Mouse (Mus musculus) embryonic facial prominence, embryonic 11.5 days (tissue): ENCODE measurements around the gene Adcy6. TPM values are rescaled to one million over a fixed set of nuclear protein-coding genes. Genes with fewer than 3 reads are reported as not detected.

ENCODE experiments used
- ATAC-seq: fragments of 200-750 bp; cut with Nextera tagmentation; replicated peaks from 2 replicates; pipeline ENCODE4 v1.8.0; 2017; ENCODE audit warnings: low read depth; ENCODE audit not compliant: insufficient number of reproducible peaks, low FRiP score, low TSS enrichment
- DNase-seq: peaks from one replicate; pipeline ENCODE4 v3.0.0-alpha.2; 2015; ENCODE audit warnings: low spot score
- H3K27ac ChIP-seq: fragments of 300-500 bp; sonication (generic); replicated peaks from 2 replicates; pipeline ENCODE4 v1.5.1; 2014; ENCODE audit warnings: mild to moderate bottlenecking, low read depth, low read length, control low read depth
- H3K27me3 ChIP-seq: fragments of 300-500 bp; sonication (generic); 2 replicates; pipeline ENCODE4 v1.6.1; 2014; ENCODE audit warnings: mild to moderate bottlenecking, low read length, moderate library complexity, mixed read lengths; ENCODE audit not compliant: control insufficient read depth, insufficient read depth
- H3K36me3 ChIP-seq: fragments of 300-500 bp; sonication (generic); replicated peaks from 2 replicates; pipeline ENCODE4 v1.6.1; 2014; ENCODE audit warnings: low read depth, mild to moderate bottlenecking, low read length, moderate library complexity, mixed read lengths; ENCODE audit not compliant: control insufficient read depth, insufficient read depth
- H3K4me1 ChIP-seq: fragments of 300-500 bp; sonication (generic); 2 replicates; pipeline ENCODE4 v1.6.1; 2014; ENCODE audit warnings: low read length, mixed read lengths; ENCODE audit not compliant: control insufficient read depth, insufficient read depth
- H3K4me2 ChIP-seq: fragments of 300-500 bp; sonication (generic); 2 replicates; pipeline ENCODE4 v1.6.1; 2014; ENCODE audit warnings: low read depth, mild to moderate bottlenecking, control low read depth, low read length, moderate library complexity
- H3K4me3 ChIP-seq: fragments of 300-500 bp; sonication (generic); 2 replicates; pipeline ENCODE4 v1.5.1; 2014; ENCODE audit warnings: low read depth, low read length, control low read depth
- H3K9ac ChIP-seq: fragments of 300-500 bp; sonication (generic); replicated peaks from 2 replicates; pipeline ENCODE4 v1.6.1; 2014; ENCODE audit warnings: mild to moderate bottlenecking, control low read depth, low read length
- H3K9me3 ChIP-seq: fragments of 300-500 bp; sonication (generic); replicated peaks from 2 replicates; pipeline ENCODE4 v1.6.1; 2016; ENCODE audit warnings: mild to moderate bottlenecking, low read length, inconsistent platforms, mixed read lengths; ENCODE audit not compliant: control insufficient read depth
- WGBS: fragments of 180-500 bp; shearing (Covaris S2); extraction: QIAGEN DNeasy Blood & Tissue Kit; methylation state at CpG from one replicate; pipeline ENCODE4 v1.1.7; 2014; 5-methylcytosine and 5-hydroxymethylcytosine counted together
- polyA plus RNA-seq: library from polyadenylated mRNA; unstranded; fragments of >200 nt; fragmentation: Nextera tagmentation; extraction: Ambion mirVana; gene quantifications from 2 replicates; pipeline ENCODE4 v1.2.1, GENCODE M21; 2014

The Adcy6 gene
- polyA plus RNA-seq, 1 experiment from 2014 or later, result 8.4 TPM

GRCm38 (mm10) chr15:98568256-98569033 is 41.4 kb downstream of the Adcy6 start:
- Histone ChIP-seq H3K27ac (peak overlapping the region; percentile 72), H3K4me3 (peak overlapping the region; percentile 62), H3K27me3 (no peaks in the 10 kb centered on the region), H3K9ac (peak overlapping the region; percentile 86), H3K36me3 (no peaks in the 10 kb centered on the region; the same call in 1 of the 2 replicates), H3K4me2 (peak overlapping the region; percentile 54), H3K4me1 (no peaks in the 10 kb centered on the region), H3K9me3 (no peaks in the 10 kb centered on the region)
- WGBS, result 13% methylated on average over 22 of the region's 22 CpGs
- DNase-seq, result peak; percentile 11
- peak; percentile 11; the same call in 1 of the 2 replicates for ATAC-seq

DNA sequence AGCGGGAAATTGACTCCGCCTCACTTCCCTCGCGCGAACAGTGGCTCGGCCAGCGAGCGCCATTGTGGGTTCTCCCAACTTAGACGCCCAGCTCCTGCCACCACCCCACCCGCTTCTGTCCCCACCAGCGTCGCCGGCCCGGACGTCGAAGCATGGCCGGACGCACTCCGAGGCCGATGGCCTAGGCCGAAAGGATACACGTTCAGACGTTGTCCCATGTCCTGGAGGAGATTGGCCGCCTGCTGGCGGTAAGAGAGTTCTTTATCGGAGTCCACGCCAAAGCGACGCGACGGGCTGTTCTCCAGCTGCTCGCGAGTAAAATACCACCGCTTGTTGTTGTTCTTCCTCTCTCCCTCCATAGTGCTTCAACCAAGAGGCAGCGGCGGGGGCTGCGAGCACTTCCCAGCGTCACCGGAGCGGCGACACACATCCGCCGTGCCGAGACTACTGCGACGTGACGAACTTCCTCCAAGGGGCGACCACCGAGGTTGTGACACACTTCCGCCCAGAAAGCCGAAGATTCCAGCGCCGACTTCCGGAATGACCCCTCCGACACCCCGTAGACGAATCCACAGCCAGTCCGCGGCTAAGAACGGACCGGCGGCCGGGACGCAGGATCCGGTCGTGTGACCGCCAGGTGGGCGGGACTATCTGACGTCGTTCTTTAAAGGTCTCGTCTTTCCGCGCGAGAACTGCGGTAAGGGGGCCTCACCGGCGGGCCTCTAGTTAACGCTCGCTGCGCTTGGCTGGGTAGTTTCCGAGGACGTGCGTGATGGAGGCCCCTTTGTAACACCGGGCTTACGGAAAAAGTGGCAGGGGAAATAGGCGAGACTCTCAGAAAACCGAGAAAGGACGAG is 42.4 kb downstream of the Adcy6 start:
- Histone ChIP-seq H3K4me1 (no peaks in the 10 kb centered on the region), H3K4me2 (peak overlapping the region; percentile 54), H3K4me3 (peak overlapping the region; percentile 94), H3K27me3 (no peaks in the 10 kb centered on the region), H3K9me3 (no peaks in the 10 kb centered on the region), H3K9ac (peak overlapping the region; percentile 88), H3K27ac (peak overlapping the region; percentile 87), H3K36me3 (no peaks in the 10 kb centered on the region; the same call in 1 of the 2 replicates)
- ATAC-seq, result peak; percentile 94
- under 1% methylated on average over 88 of the region's 88 CpGs for WGBS
- DNase-seq, result peak; percentile 100

DNA sequence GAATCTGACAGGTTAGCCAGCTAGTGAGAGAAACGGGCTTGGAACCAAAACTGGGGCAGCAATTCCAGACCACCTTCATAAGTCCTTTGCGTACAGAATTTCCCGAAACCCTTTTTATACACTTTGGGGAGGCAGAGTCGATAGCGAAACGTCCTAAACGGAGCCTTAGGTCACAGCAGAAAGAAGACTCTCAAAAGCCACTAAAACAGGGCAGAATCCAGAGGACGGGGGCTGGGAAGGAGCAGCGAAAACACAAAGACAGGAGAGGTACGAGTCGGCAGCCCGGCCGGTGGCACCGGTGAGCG is 43.0 kb downstream of the Adcy6 start:
- Histone ChIP-seq H3K9ac (peak overlapping the region; percentile 88), H3K4me1 (no peaks in the 10 kb centered on the region), H3K27ac (peak overlapping the region; percentile 87), H3K27me3 (no peaks in the 10 kb centered on the region), H3K36me3 (no peaks in the 10 kb centered on the region; the same call in 1 of the 2 replicates), H3K9me3 (no peaks in the 10 kb centered on the region), H3K4me2 (peak overlapping the region; percentile 52), H3K4me3 (peak overlapping the region; percentile 94)
- DNase-seq, result no peak
- ATAC-seq, result no peak
- WGBS, result under 1% methylated on average over 15 of the region's 15 CpGs

GRCm38 (mm10) chr15:98557186-98557585 is 52.7 kb downstream of the Adcy6 start:
- Histone ChIP-seq H3K4me3 (no peak overlapping the region), H3K36me3 (peaks cover 19% of the 10 kb centered on the region), H3K9ac (no peak overlapping the region), H3K27ac (no peak overlapping the region), H3K4me2 (no peak overlapping the region), H3K27me3 (no peaks in the 10 kb centered on the region), H3K9me3 (no peaks in the 10 kb centered on the region), H3K4me1 (no peaks in the 10 kb centered on the region)
- DNase-seq, result no peak
- 96% methylated on average over 5 of the region's 5 CpGs for WGBS
- no peak for ATAC-seq

DNA sequence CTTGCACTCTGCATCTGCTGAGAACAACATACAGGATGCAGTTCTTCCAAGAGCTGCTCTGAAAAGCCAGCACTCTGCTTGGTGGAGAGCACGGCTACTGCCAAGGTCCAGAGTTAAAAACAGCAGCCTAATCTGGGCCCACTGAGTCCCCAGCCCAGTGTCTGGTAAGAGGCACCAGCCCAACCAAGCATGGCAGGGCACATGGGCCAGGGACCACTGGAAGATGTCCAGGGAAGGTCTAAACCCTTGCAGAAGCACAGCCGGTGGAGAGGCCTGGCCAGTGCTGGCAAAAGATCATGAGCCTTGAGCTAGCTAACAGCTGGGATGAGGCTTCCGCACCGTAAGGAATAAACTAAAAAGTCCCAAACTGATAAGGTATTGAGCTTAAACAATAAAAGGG is 54.0 kb downstream of the Adcy6 start:
- H3K36me3 ChIP-seq, result peaks cover 24% of the 10 kb centered on the region
- ATAC-seq, result no peak
- 96% methylated on average over 4 of the region's 4 CpGs for WGBS

GRCm38 (mm10) chr15:98552758-98553157 is 57.1 kb downstream of the Adcy6 start:
- ATAC-seq, result no peak
- Histone ChIP-seq H3K4me1 (no peaks in the 10 kb centered on the region), H3K4me2 (no peak overlapping the region), H3K27ac (no peak overlapping the region), H3K27me3 (no peaks in the 10 kb centered on the region), H3K36me3 (peaks cover 21% of the 10 kb centered on the region), H3K4me3 (no peak overlapping the region), H3K9me3 (no peaks in the 10 kb centered on the region), H3K9ac (no peak overlapping the region)
- 84% methylated on average over 2 of the region's 2 CpGs for WGBS
- DNase-seq, result no peak

More for the DNA sequence above, 54.0 kb downstream of the Adcy6 start:
- Histone ChIP-seq H3K4me1 (no peaks in the 10 kb centered on the region), H3K4me2 (no peak overlapping the region), H3K4me3 (no peak overlapping the region), H3K9me3 (no peaks in the 10 kb centered on the region), H3K9ac (no peak overlapping the region), H3K27me3 (no peaks in the 10 kb centered on the region), H3K27ac (no peak overlapping the region)
- DNase-seq, result no peak

- Histone ChIP-seq H3K36me3 (peaks cover 29% of the 10 kb centered on the region), H3K27me3 (no peaks in the 10 kb centered on the region), H3K9me3 (no peaks in the 10 kb centered on the region), H3K9ac (no peak overlapping the region), H3K4me1 (no peaks in the 10 kb centered on the region), H3K4me3 (no peak overlapping the region), H3K4me2 (no peak overlapping the region), H3K27ac (no peak overlapping the region)
- DNase-seq (no peak), ATAC-seq (no peak)
- WGBS, result 93% methylated on average over 5 of the region's 5 CpGs
Measured at GRCm38 (mm10) chr15:98546843-98547242, 63.0 kb downstream of the Adcy6 start.

DNA sequence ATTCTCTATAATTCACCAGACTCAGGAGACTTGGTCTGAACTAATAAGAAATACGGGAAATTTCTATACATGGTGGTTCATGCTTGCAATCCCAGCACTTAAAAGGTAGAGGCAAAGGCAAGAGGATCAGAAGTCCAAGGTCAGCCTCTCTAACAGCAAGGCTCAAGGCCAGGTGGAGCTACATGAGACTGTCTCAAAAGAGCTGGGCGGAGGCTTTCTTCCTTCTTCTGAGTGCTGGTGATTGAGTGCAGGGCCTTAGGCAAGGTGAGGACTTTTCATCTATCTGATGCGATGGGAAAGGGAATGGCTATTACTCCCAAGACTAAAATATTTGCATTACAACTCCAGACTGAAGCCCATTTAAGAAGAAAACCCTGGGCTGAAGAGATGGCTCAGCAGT is 64.7 kb downstream of the Adcy6 start:
- Histone ChIP-seq H3K27ac (no peak overlapping the region), H3K36me3 (peaks cover 21% of the 10 kb centered on the region), H3K27me3 (no peaks in the 10 kb centered on the region), H3K4me3 (no peak overlapping the region), H3K4me2 (no peak overlapping the region), H3K9me3 (no peaks in the 10 kb centered on the region), H3K9ac (no peak overlapping the region), H3K4me1 (no peaks in the 10 kb centered on the region)
- DNase-seq, result no peak
- 94% methylated on average over 3 of the region's 3 CpGs for WGBS
- ATAC-seq, result no peak
